Mouse (Mus musculus): ENCODE results near the gene Fgfr2.

DNA sequence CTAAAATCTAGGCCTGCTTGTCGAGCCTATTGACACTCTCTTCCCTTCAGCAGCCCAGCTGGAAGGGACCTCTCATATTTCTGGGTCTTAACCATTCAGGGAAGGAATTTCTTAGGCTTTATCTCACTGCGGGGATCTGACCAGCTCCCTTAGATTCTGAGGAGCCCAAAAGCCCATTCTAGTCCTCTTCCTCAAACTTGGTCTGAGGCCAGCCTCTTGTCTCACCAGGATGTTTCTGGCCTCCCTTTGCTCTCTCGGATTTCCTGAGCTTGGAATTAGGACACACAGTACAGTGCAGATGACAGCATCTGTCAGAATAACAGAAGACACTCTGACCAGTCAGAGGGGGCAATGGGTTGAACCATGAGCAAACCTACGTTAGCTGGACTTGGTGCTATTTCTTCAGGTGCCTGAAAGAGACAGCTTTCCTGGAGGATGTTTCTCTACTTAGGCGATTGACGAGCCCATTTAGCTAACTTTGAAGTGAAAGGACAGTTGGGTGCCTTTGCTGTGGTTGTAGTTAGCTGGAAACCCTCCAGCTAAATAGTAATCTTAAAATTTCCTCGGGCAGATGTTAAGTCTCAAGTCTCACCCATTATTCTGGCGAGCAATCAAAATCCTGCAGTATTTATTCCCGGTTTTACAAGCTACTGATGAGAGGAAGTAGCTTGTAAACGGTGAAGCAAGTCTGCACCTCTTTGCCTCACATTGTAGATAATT, 1711.8 kb downstream of the Fgfr2 start:
- TF ChIP-seq MAX (IDR thresholded peaks at IDR 0.05; ENCODE audit: low read depth): no peak
- TF ChIP-seq POLR2A (IDR thresholded peaks at IDR 0.05; ENCODE audit: insufficient read length, low read depth): no peak
- TF ChIP-seq TCF12 (IDR thresholded peaks at IDR 0.05; ENCODE audit: insufficient read depth, poor library complexity, severe bottlenecking): no peak
- TF ChIP-seq MYOD1 (IDR thresholded peaks at IDR 0.05; ENCODE audit: control insufficient read depth in 1 of 3, insufficient read length in 2 of 3, low read depth in 2 of 3): no peak
- no peak for TF ChIP-seq TCF3 (IDR thresholded peaks at IDR 0.05; ENCODE audit: insufficient read length, low read depth)
- TF ChIP-seq POLR2AphosphoS2 (IDR thresholded peaks at IDR 0.05; ENCODE audit: insufficient read length, low read depth): no peak
- TF ChIP-seq USF1 (IDR thresholded peaks at IDR 0.05; ENCODE audit: low read depth): no peak
- TF ChIP-seq CEBPB (IDR thresholded peaks at IDR 0.05; ENCODE audit: insufficient read depth, poor library complexity, severe bottlenecking): no peak
- no peak for TF ChIP-seq REST (IDR thresholded peaks at IDR 0.05; ENCODE audit: insufficient read depth, insufficient read length)
- TF ChIP-seq E2F4 (IDR thresholded peaks at IDR 0.05; ENCODE audit: insufficient read depth): no peak
- TF ChIP-seq MYOG (IDR thresholded peaks at IDR 0.05; ENCODE audit: control insufficient read depth in 1 of 3, insufficient read depth in 1 of 3, insufficient read length in 2 of 3, low read depth in 2 of 3): no peak
- TF ChIP-seq SRF (IDR thresholded peaks at IDR 0.05; ENCODE audit: control insufficient read depth, insufficient read length, low read depth): no peak
